Mouse (Mus musculus) embryonic facial prominence, embryonic 11.5 days (tissue): ENCODE results near the gene Rbm28. TPM values are rescaled to one million over a fixed set of nuclear protein-coding genes. Genes with fewer than 3 reads are reported as not detected.
A peak's percentile ranks its signal among the peaks of the same experiment; 100 is the strongest.

Experiments used
- ATAC-seq: fragments of 200-750 bp; cut with Nextera tagmentation; replicated peaks from 2 replicates; pipeline ENCODE4 v1.8.0; 2017; ENCODE audit warnings: low read depth; ENCODE audit not compliant: insufficient number of reproducible peaks, low FRiP score, low TSS enrichment
- DNase-seq: peaks from one replicate; pipeline ENCODE4 v3.0.0-alpha.2; 2015; ENCODE audit warnings: low spot score
- H3K27ac ChIP-seq: fragments of 300-500 bp; sonication (generic); replicated peaks from 2 replicates; pipeline ENCODE4 v1.5.1; 2014; ENCODE audit warnings: mild to moderate bottlenecking, low read depth, low read length, control low read depth
- H3K27me3 ChIP-seq: fragments of 300-500 bp; sonication (generic); 2 replicates; pipeline ENCODE4 v1.6.1; 2014; ENCODE audit warnings: mild to moderate bottlenecking, low read length, moderate library complexity, mixed read lengths; ENCODE audit not compliant: control insufficient read depth, insufficient read depth
- H3K36me3 ChIP-seq: fragments of 300-500 bp; sonication (generic); replicated peaks from 2 replicates; pipeline ENCODE4 v1.6.1; 2014; ENCODE audit warnings: low read depth, mild to moderate bottlenecking, low read length, moderate library complexity, mixed read lengths; ENCODE audit not compliant: control insufficient read depth, insufficient read depth
- H3K4me1 ChIP-seq: fragments of 300-500 bp; sonication (generic); 2 replicates; pipeline ENCODE4 v1.6.1; 2014; ENCODE audit warnings: low read length, mixed read lengths; ENCODE audit not compliant: control insufficient read depth, insufficient read depth
- H3K4me2 ChIP-seq: fragments of 300-500 bp; sonication (generic); 2 replicates; pipeline ENCODE4 v1.6.1; 2014; ENCODE audit warnings: low read depth, mild to moderate bottlenecking, control low read depth, low read length, moderate library complexity
- H3K4me3 ChIP-seq: fragments of 300-500 bp; sonication (generic); 2 replicates; pipeline ENCODE4 v1.5.1; 2014; ENCODE audit warnings: low read depth, low read length, control low read depth
- H3K9ac ChIP-seq: fragments of 300-500 bp; sonication (generic); replicated peaks from 2 replicates; pipeline ENCODE4 v1.6.1; 2014; ENCODE audit warnings: mild to moderate bottlenecking, control low read depth, low read length
- H3K9me3 ChIP-seq: fragments of 300-500 bp; sonication (generic); replicated peaks from 2 replicates; pipeline ENCODE4 v1.6.1; 2016; ENCODE audit warnings: mild to moderate bottlenecking, low read length, inconsistent platforms, mixed read lengths; ENCODE audit not compliant: control insufficient read depth
- WGBS: fragments of 180-500 bp; shearing (Covaris S2); extraction: QIAGEN DNeasy Blood & Tissue Kit; methylation state at CpG from one replicate; pipeline ENCODE4 v1.1.7; 2014; 5-methylcytosine and 5-hydroxymethylcytosine counted together
- polyA plus RNA-seq: library from polyadenylated mRNA; unstranded; fragments of >200 nt; fragmentation: Nextera tagmentation; extraction: Ambion mirVana; gene quantifications from 2 replicates; pipeline ENCODE4 v1.2.1, GENCODE M21; 2014

Gene Rbm28
- polyA plus RNA-seq, 1 experiment from 2014 or later = 60.7 TPM

- no peaks in the 10 kb centered on the region for H3K36me3 ChIP-seq
- WGBS = 1% methylated on average over 75 of the region's 79 CpGs
- peak within 1 kb of the TSS; percentile 59 for H3K27ac ChIP-seq
- peak within 1 kb of the TSS; percentile 62 for H3K4me3 ChIP-seq
- peak within 1 kb of the TSS; percentile 96 for H3K4me2 ChIP-seq
- H3K9me3 ChIP-seq = no peaks in the 10 kb centered on the region
- H3K4me1 ChIP-seq = no peaks in the 10 kb centered on the region; the same call in none of the 2 replicates
- peak; percentile 64 for DNase-seq
- H3K9ac ChIP-seq = peak within 1 kb of the TSS; percentile 75
- H3K27me3 ChIP-seq = peaks cover 9% of the 10 kb centered on the region
- peak; percentile 69 for ATAC-seq
These were observed 14.3 kb upstream of the Rbm28 start, which contains the start of gene Prrt4 for GRCm38 (mm10) chr6:29178888-29179658. TSS of gene Prrt4 (minus strand) at chr6:29179584.

DNA sequence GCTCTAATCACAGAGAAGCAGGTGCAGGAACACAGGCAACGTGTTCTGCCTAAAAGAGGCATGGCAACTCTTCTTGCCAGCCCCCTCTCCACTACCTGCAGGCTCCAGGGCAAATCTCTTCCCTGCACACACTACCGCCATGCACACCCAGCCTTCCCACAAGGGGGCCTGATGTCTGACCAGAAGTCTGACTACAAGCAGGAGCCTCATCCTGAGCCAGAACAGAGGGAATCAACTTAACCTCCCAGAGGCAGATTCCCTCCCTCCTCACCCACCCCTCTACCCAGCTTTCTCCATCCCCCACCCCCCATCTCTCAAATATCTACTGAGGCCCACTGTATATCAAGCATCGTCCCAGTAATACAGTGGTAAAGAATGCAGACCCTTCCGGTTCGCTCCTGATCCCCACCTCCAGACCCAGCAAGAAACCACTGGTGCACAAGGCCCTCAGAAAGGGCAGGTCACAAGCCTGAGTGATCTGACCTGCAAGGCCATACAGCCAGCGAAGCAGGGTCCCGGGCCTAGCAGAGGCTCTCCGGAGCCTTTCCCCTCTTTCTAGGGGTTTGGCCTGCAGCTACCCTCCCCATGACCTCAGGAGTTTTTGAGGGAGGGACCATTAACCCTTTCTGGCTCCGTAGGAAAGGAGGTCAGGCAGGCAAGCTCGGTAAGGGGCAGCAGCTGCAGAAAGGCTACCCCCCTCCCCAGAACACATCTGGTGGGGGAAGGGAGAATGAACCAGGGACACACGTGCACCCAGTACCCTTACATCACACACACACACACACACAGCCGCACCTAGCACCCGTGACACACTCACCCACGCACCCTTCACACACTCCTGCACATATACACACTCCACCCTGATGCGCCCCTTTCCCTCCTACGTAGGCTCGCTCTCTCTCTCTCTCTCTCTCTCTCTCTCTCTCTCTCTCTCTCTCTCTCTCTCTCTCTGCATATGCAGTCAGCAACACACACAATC is 13.4 kb upstream of the Rbm28 start:
- Histone ChIP-seq H3K4me3 (peak overlapping the region; percentile 62), H3K27me3 (peaks cover 9% of the 10 kb centered on the region), H3K4me1 (no peaks in the 10 kb centered on the region; the same call in none of the 2 replicates), H3K36me3 (no peaks in the 10 kb centered on the region), H3K27ac (no peak overlapping the region), H3K4me2 (peak overlapping the region; percentile 96), H3K9ac (peak overlapping the region; percentile 75), H3K9me3 (no peaks in the 10 kb centered on the region)
- ATAC-seq (peak; percentile 64), DNase-seq (peak; percentile 31)
- WGBS = 9% methylated on average over 16 of the region's 17 CpGs

- no peaks in the 10 kb centered on the region for H3K9me3 ChIP-seq
- WGBS = 62% methylated on average over 3 of the region's 3 CpGs
- H3K4me1 ChIP-seq = no peaks in the 10 kb centered on the region; the same call in none of the 2 replicates
- ATAC-seq = no peak
- no peak overlapping the region for H3K27ac ChIP-seq
- no peak for DNase-seq
- H3K4me2 ChIP-seq = no peak overlapping the region
- H3K36me3 ChIP-seq = no peaks in the 10 kb centered on the region
- no peak overlapping the region for H3K9ac ChIP-seq
- H3K4me3 ChIP-seq = no peak overlapping the region
- H3K27me3 ChIP-seq = peaks cover 24% of the 10 kb centered on the region
These were observed 10.3 kb upstream of the Rbm28 start for GRCm38 (mm10) chr6:29175113-29175512.

- Histone ChIP-seq H3K9me3 (no peaks in the 10 kb centered on the region), H3K4me3 (no peak overlapping the region), H3K36me3 (no peaks in the 10 kb centered on the region), H3K4me1 (no peaks in the 10 kb centered on the region; the same call in none of the 2 replicates), H3K9ac (no peak overlapping the region), H3K27ac (no peak overlapping the region), H3K4me2 (no peak overlapping the region), H3K27me3 (peaks cover 29% of the 10 kb centered on the region)
- DNase-seq (peak; percentile 41), ATAC-seq (no peak)
- WGBS = 16% methylated on average over 7 of the region's 7 CpGs
These were observed 9.6 kb upstream of the Rbm28 start for GRCm38 (mm10) chr6:29174368-29174767.

GRCm38 (mm10) chr6:29170952-29171388 is 6.2 kb upstream of the Rbm28 start:
- Histone ChIP-seq H3K36me3 (no peaks in the 10 kb centered on the region), H3K4me3 (peak overlapping the region; percentile 47), H3K27ac (no peak overlapping the region), H3K4me2 (peak overlapping the region; percentile 99), H3K9ac (peak overlapping the region; percentile 69), H3K4me1 (no peaks in the 10 kb centered on the region), H3K27me3 (peaks cover 40% of the 10 kb centered on the region), H3K9me3 (no peaks in the 10 kb centered on the region)
- under 1% methylated on average over 40 of the region's 40 CpGs for WGBS
- ATAC-seq (peak; percentile 62), DNase-seq (peak; percentile 88)

- H3K27me3 ChIP-seq = peaks cover 40% of the 10 kb centered on the region
- peak; percentile 61 for DNase-seq
- H3K27ac ChIP-seq = no peak overlapping the region
- under 1% methylated on average over 55 of the region's 63 CpGs for WGBS
- no peaks in the 10 kb centered on the region for H3K9me3 ChIP-seq
- peak overlapping the region; percentile 69 for H3K9ac ChIP-seq
- H3K36me3 ChIP-seq = no peaks in the 10 kb centered on the region
- peak overlapping the region; percentile 47 for H3K4me3 ChIP-seq
- peak; percentile 51 for ATAC-seq
- no peaks in the 10 kb centered on the region for H3K4me1 ChIP-seq
- H3K4me2 ChIP-seq = peak overlapping the region; percentile 99
These were observed 5.5 kb upstream of the Rbm28 start for GRCm38 (mm10) chr6:29170063-29170921.

DNA sequence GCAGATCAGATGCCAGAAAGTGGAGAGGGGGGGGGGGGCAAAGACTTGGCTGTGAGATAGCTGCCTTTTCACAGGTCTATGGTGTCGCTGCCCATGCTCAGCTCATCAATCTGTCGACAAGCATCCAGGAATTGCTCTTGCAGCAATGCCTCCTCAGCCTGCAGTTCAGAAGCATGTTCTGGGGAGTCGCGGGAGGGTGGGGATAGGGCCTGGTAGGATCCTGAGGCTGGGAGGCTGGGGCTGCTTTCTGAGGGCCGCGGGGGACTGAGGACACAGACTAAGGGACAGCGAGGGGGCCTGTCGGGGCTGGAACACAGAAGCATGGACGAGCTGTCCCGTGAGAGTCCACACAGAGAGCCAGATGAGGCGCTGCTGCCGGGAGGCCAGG is 4.9 kb upstream of the Rbm28 start:
- Histone ChIP-seq H3K4me2 (peak overlapping the region; percentile 99), H3K4me3 (peak overlapping the region; percentile 47), H3K27ac (no peak overlapping the region), H3K4me1 (no peaks in the 10 kb centered on the region), H3K27me3 (peaks cover 40% of the 10 kb centered on the region), H3K36me3 (no peaks in the 10 kb centered on the region), H3K9ac (no peak overlapping the region; the same call in 1 of the 2 replicates), H3K9me3 (no peaks in the 10 kb centered on the region)
- WGBS = 4% methylated on average over 12 of the region's 12 CpGs
- DNase-seq (no peak), ATAC-seq (no peak)
